Mouse (Mus musculus) B cell, adult (primary cell): ENCODE data around the gene Gjb3. TPM values are rescaled to one million over a fixed set of nuclear protein-coding genes. Genes with fewer than 3 reads are reported as not detected.

Experiments used
- total RNA-seq: library from RNA; stranded (reverse); gene quantifications from 4 replicates; pipeline ENCODE4 v1.2.4, GENCODE M21; 2023; ENCODE audit not compliant: inconsistent age

The Gjb3 gene
- total RNA-seq: not detected in 4 replicates

DNA sequence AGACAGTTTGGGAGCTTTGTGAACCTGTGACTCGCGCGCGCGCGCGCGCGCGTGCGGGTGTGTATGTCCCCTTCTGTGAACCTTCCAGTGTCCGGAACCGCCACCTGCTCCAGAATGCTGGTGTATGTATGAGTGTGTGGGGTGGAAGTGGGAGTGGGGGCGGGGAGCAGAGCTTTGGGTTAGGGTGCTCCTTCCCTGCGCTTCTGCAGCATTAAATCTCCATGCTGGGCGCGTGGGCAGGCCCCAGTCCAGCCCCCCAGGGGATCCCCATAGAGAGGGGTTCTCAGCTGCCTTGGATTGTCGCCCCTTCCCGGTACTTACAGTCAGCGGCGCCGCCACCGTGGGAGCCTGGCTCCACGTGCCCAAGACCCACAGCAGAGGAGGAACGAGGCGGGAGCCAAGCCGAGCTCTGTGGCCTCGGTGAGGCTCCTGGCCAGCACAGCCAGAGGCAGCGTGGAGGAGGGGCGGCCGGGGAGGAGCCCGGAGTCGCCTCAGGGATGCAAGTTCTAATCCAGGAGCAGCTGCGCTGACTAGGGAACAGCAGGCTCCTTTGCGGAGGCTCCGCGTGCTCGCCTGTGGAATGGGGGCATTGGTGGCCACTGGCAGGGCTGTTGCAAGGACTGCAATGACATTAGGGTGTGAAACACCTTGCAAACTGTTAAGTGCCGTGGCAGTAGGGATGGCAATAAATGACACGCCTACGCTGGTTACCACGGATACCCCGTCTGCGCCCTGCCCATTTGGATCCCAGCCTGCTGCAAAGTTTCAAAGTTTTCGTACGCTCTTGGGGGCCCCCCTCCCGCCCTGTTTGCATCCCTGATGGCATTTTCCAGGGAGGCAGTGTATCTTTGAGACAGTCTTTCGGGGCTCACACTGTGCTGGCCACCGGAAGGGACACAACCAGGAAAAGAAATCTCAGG lies at the start of gene Gjb3:
Gene Gjb3 (minus strand): TSS at position 664 of the 920 bp plus-strand sequence.

DNA sequence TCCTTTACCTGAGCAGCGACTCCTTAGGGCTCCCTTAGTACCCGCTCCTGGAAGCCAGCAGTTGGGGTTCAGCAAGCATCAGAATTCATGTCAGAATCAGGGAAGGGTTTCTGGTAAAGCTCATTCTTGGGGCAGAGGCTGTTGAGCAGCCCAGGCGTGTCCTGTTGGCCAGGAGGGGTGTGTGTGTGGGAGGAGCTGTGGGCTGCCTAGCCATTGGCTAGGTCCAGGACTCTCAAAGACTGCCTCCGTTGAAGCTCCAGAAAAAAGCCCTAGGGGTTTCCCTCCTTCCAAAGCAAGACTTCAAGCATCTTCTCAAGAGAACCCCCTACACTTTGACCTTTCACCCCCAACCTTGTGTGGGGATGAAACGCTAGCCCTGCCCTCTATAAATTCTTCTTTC lies 27.4 kb upstream of the Gjb3 start, which contains the start of gene Gjb5:
Gene Gjb5 (minus strand): TSS at position 164 of the 400 bp plus-strand sequence.

DNA sequence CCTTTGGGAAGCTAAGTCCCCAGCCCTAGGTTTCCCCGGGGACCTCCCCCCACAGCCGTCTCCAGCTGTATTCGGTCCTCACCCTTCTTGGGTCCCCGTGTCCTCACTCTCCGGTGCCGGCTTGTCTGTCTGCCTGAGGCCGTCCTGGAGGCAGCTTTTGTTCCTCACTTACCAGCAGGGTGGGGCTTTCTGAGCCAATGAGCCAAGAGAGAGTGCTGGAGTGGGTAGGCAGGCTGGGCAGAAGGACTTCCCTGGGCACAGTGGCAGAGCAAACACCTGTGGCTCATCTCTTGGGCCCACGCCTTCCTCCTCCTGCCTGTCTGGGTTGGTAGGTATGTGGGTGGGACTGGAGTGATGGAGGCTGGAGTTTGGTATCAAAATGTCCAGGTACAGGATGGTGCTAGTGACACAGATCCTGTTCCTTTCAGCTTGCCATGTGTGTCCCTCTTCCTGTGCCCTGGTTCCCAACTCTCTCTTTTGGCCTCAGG lies 23.4 kb upstream of the Gjb3 start, which contains the start of gene Gjb4:
Gene Gjb4 (minus strand): TSS at position 131 of the 488 bp plus-strand sequence.

DNA sequence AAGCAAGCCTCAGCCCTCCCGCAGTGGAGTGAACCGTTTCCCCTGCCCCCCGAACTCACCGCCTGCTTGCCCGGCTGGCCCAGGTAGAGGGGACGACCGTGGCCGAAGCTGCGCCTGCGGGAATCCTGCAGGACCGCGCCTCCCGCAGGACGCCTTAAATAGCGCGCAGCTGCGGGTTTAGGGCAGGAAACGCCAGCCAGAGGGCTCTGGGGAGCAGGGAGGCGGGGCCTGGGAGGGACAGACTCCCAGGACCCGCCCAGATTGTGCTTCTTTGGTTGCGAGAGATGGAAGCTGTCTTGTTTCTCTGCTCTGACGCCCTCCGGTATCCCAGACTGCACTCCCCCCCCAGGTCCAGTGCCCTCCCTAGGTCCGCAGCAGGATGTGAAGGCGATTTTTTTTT lies 16.8 kb downstream of the Gjb3 start, which contains the start of gene Gja4:
Gene Gja4 (minus strand): TSS at position 179 of the 400 bp plus-strand sequence.

Other genes starting within 250 kb of the Gjb3 start
- gene Tmem35b, start 207.2 kb downstream of the Gjb3 start, total RNA-seq: 9.3 to 10.7 TPM (median 10.5 TPM) in 4 replicates
- gene Dlgap3, start 161.6 kb downstream of the Gjb3 start, total RNA-seq: 0.42 to 1.4 TPM (median 0.55 TPM) in 4 replicates
- gene Smim12, start 87.1 kb downstream of the Gjb3 start, total RNA-seq: 20.7 to 22.1 TPM (median 21.6 TPM) in 4 replicates
- gene Gja4, start 16.8 kb downstream of the Gjb3 start, total RNA-seq: not detected in 4 replicates
- not detected in 4 replicates for gene Gjb4, start 23.2 kb upstream of the Gjb3 start, total RNA-seq
- not detected in 4 replicates for gene Gjb5, start 27.3 kb upstream of the Gjb3 start, total RNA-seq